Mouse (Mus musculus): ENCODE measurements around the gene Rufy4. TPM values are rescaled to one million over a fixed set of nuclear protein-coding genes. Genes with fewer than 3 reads are reported as not detected.

Rufy4 gene
- polyA plus RNA-seq, 1 experiment from 2014 or later, result 0.35 TPM

DNA sequence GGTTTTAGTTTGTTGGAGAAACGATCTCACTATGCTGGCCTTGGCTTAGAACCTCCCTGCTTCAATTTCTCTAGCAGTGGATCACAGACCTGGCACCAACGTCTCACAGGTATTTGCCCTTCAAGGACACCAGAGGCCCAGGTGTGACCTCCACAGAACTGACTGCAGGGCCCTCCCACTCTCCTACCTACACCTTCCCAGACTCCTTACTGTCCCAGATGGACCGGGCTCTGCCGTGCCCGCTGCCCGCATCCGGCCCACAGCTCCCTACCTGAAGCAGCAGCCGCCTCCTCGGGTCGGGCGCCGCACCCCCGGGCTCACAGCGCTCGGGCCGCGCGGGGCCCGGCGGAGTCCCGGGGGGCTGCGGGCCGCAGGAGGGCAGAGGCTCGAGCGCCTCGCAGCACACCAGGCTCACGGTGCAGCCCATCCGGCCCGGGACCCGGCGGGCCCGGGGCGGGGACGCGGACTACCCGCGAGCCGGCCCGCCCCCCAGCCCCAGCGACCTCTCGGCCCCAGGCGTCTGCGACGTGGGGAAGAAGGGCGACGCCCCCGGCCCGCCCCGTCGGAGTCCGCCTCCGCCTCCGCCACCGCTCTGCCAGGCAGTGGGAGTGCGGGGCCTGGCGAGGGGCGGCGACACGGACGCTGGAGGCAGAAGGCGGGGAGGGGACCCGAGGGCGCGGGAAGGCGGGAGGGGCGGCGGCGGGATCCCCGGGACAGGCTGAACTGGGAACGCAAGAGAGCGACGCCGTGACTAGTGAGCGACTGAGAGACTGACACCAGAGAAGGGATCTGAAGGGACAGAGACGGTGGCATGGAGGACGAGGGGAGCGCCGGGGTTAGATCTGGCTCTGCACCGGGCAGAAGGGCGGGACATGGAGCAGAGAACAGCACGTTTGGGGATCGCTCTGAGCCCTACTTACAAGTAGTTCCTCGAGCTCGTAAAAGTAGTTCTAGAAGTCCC lies 1.0 kb upstream of the Rufy4 start, which contains the start of gene Tns1:
TSS of gene Tns1 (minus strand) at position 429 of the 961 bp plus-strand sequence.
- peak within 1 kb of the TSS; percentile 43 for H3K27ac ChIP-seq

DNA sequence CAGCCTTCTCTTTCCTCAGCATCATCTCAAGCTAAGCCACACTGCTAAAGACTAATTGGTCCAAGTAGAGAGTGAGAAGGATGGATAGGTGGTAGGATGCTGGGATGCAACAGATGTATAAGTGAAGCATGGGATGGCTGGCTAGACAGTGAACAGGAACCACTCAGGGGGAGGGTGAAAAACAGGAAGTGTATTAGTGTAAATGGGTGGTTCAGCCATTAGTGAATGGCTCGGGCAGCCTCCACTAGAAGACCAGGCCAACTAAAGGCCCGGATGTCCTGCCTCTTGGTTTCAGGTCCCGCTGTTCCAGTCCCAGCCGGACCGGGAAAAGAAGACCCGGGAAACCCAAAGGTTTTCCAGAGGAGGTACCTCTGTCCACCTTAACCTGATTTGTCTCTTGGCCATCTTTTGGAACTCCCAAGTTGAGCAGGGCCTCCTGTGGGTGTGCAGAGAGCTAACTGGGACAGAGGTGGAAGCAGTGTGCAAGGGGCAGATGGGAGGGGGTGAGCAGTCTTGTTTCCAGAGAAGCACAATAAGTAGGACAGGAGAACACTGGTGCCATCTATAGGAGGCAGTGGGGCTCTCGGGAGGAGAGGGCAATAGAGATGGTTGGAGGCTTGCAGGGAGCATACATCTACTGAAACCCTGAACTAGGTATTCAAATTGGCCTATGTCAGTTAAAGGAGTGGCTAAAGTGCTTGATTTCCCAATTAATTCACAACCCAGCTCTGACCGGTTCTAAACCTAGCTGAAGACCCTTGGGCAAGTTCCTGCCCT lies 5.7 kb downstream of the Rufy4 start:
- whole genome bisulfite sequencing, result 85% methylated on average over 8 of the region's 8 CpGs
- no peaks in the 10 kb centered on the region for H3K9me3 ChIP-seq

More for the DNA sequence above, 1.0 kb upstream of the Rufy4 start, which contains the start of gene Tns1:
- Histone ChIP-seq H3K4me3 (peak within 1 kb of the TSS; percentile 60), H3K4me1 (peaks cover 33% of the 10 kb centered on the region), H3K9ac (peak within 1 kb of the TSS; percentile 64), H3K9me3 (no peaks in the 10 kb centered on the region), H3K36me3 (no peaks in the 10 kb centered on the region), H3K27me3 (peaks cover 27% of the 10 kb centered on the region; the same call in 1 of the 2 replicates), H3K4me2 (peak within 1 kb of the TSS; percentile 98)
- ATAC-seq (ENCODE audit: insufficient number of reproducible peaks, low FRiP score, low TSS enrichment, low read depth), result peak; percentile 72
- under 1% methylated on average over 66 of the region's 84 CpGs for WGBS

DNA sequence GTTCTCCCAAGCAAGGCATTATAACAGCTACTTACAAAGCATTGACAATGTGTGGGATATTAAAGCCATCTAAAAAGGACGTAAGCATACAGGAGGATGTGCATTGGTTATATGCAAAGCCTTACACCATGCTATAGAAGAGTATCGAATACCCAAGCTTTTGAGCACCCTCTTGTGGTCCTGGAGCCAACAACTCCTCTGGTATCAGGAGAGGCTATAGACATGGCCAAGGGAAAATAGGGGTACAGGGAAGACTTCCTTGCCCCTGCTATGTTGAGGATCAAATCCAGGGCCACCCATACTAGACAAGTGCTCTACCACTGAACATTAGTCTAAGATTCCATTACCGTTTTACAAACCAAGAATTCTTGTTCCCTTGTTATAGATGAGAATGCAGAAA lies 6.7 kb downstream of the Rufy4 start:
- Histone ChIP-seq H3K4me2 (no peak overlapping the region), H3K4me1 (no peaks in the 10 kb centered on the region), H3K27ac (no peak overlapping the region), H3K4me3 (no peak overlapping the region), H3K9me3 (no peaks in the 10 kb centered on the region), H3K36me3 (no peaks in the 10 kb centered on the region), H3K27me3 (no peaks in the 10 kb centered on the region), H3K9ac (no peak overlapping the region)
- ATAC-seq (ENCODE audit: insufficient number of reproducible peaks, low FRiP score, low TSS enrichment, low read depth), result no peak
- WGBS, result 71% methylated on average over 3 of the region's 3 CpGs

More for the DNA sequence above, 5.7 kb downstream of the Rufy4 start:
- Histone ChIP-seq H3K36me3 (no peaks in the 10 kb centered on the region), H3K4me1 (no peaks in the 10 kb centered on the region), H3K27me3 (0 out of 2 replicates have a peak, but pooled peaks cover 4% of the 10 kb centered on the region), H3K4me2 (no peak overlapping the region), H3K27ac (no peak overlapping the region), H3K9ac (no peak overlapping the region), H3K4me3 (no peak overlapping the region)
- ATAC-seq (ENCODE audit: insufficient number of reproducible peaks, low FRiP score, low TSS enrichment, low read depth), result no peak

DNA sequence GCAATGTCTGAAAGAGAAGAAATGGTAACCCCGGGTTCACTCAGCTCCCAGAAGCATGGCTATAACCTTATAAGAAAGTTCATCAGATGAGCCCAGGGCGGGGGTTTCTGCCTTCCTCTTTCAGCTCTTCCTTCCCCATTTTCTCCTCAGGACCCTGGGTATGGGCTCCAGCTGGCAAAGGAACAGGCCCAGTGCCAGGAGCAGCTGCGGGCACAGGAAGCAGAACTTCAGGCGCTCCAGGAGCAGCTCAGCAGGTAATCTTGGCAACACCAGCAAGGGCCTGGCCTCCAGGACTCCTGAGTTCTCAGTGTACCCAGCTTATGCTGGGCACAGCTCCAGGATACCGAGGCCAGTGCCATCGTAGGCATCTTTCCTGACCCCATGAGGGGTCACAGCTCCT lies 8.6 kb downstream of the Rufy4 start:
- Histone ChIP-seq H3K27me3 (no peaks in the 10 kb centered on the region), H3K4me2 (no peak overlapping the region), H3K4me3 (no peak overlapping the region), H3K36me3 (no peaks in the 10 kb centered on the region), H3K27ac (no peak overlapping the region), H3K9ac (no peak overlapping the region), H3K4me1 (no peaks in the 10 kb centered on the region), H3K9me3 (no peaks in the 10 kb centered on the region)
- no peak for ATAC-seq (ENCODE audit: insufficient number of reproducible peaks, low FRiP score, low TSS enrichment, low read depth)
- WGBS, result 69% methylated on average over 6 of the region's 6 CpGs

DNA sequence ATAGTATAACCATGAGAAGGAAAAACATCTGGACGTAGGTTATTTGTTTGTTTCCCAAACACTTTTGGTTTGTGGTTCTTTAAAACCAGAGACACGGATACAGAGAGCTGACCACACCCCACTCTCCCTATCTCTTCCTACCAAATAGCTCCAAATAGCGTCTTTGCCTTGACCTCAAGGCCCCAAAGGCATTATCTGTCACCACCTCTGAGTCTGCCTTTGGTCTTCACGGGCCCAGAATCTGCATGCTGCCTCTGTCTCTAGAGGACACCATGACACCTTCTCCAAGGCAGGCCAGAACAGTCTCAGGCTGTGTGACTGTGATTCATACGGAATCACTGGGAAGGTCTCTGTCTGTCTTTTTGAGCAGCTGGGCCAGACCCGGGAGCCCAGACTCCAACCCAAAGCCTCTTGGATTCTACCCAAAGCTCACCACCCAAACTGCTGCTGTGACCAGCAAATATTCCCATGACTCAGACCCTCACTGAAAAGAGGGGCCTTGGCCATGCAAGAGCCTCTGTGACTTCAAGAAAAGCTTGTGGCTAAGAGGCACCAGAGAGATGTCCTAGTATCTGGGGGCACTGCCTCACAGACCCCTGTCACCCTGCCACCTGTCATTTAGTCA lies 10.1 kb downstream of the Rufy4 start:
- H3K4me1 ChIP-seq, result no peaks in the 10 kb centered on the region
- ATAC-seq (ENCODE audit: insufficient number of reproducible peaks, low FRiP score, low TSS enrichment, low read depth), result no peak
- WGBS, result 75% methylated on average over 6 of the region's 6 CpGs

DNA sequence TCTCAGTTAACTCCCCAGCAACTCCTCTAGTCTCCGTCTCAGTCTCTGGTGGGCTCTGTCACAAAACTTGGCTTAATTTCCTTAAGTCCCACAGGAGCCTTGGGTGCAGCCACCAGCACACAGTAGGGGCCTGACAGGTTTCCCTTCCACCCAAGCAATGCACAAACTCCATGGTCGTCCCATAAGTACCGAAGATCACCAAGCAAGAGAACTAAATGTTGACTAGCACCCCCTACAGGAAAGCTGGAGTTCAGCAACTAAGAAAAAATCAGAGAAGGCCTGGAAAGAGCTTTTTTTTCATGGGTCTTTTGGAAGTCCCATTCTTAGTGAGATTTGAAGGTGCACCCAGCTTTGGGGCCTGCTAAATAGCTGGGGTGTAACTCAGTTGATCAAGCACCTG lies 14.1 kb downstream of the Rufy4 start:
- WGBS, result 68% methylated on average over 3 of the region's 3 CpGs
- no peak overlapping the region for H3K9ac ChIP-seq
- no peak overlapping the region for H3K4me3 ChIP-seq
- H3K27me3 ChIP-seq, result no peaks in the 10 kb centered on the region
- ATAC-seq (ENCODE audit: insufficient number of reproducible peaks, low FRiP score, low TSS enrichment, low read depth), result no peak
- H3K27ac ChIP-seq, result no peak overlapping the region
- no peaks in the 10 kb centered on the region for H3K9me3 ChIP-seq
- H3K4me1 ChIP-seq, result no peaks in the 10 kb centered on the region
- no peaks in the 10 kb centered on the region for H3K36me3 ChIP-seq
- H3K4me2 ChIP-seq, result no peak overlapping the region

More for the DNA sequence above, 10.1 kb downstream of the Rufy4 start:
- Histone ChIP-seq H3K9ac (no peak overlapping the region), H3K36me3 (no peaks in the 10 kb centered on the region), H3K27me3 (no peaks in the 10 kb centered on the region), H3K9me3 (no peaks in the 10 kb centered on the region), H3K27ac (no peak overlapping the region), H3K4me3 (no peak overlapping the region), H3K4me2 (no peak overlapping the region)

DNA sequence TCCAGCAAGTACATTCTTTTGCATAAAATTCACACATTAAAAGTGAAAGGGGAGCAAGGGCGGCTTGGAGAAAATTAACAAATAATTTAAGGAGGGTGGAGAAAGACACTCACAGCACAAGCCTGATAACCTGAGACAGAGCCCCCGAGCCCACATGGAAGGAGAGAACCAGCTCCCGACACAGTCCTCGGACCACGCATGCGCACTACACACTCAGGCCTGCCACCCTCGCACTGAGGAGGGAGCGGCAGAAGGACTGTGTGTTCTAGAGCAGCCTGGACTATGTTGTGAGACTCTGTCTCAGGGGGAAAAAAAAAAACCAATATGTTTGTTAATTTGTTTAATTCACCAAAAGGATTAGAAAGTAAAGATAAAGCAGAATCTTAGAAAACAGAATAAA lies 16.4 kb downstream of the Rufy4 start:
- Histone ChIP-seq H3K4me1 (no peaks in the 10 kb centered on the region), H3K4me2 (no peak overlapping the region), H3K9ac (no peak overlapping the region), H3K36me3 (no peaks in the 10 kb centered on the region), H3K27ac (no peak overlapping the region), H3K9me3 (no peaks in the 10 kb centered on the region), H3K27me3 (no peaks in the 10 kb centered on the region), H3K4me3 (no peak overlapping the region)
- 73% methylated on average over 8 of the region's 8 CpGs for WGBS
- no peak for ATAC-seq (ENCODE audit: insufficient number of reproducible peaks, low FRiP score, low TSS enrichment, low read depth)

DNA sequence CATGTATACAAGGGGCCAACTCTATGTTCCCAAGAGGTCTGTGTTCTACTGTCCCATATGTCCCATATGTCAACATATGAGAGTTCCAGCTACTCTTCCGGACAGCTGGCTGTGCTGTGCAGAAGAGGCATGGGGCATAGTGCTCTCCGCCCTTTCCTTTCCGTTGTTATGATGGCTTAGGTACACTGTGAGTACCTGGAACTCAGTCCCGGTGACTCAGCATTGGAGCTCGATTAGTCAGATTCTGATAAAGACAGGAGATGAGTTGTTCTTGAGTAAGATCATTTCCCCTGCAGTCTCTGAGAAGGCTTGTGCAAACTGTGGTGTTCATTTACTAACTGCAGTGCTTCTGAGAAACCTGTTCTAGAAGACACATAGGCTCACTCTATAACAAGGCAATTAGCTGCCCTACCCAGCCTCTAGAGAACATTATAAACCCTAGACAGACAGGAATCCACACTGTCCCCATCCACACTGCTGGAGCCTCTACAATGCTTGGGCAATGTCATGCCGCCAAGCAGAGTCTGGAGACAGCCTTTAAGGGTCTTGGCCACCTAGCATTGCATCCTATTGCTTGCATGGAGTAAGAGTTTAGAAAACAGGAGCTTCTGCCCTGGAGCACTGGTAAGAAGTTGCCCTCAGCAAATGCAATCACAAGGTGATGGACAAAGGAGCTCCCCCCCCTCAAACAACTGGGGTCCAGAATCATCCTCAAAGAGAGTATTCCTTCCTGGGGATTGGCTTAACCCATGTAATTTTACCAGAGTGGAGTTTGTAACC lies 24.0 kb downstream of the Rufy4 start:
- no peak for ATAC-seq (ENCODE audit: insufficient number of reproducible peaks, low FRiP score, low TSS enrichment, low read depth)
- WGBS, result 83% methylated on average over 6 of the region's 6 CpGs
- no peaks in the 10 kb centered on the region for H3K36me3 ChIP-seq
- no peak overlapping the region for H3K27ac ChIP-seq
- H3K4me1 ChIP-seq, result no peaks in the 10 kb centered on the region
- no peak overlapping the region for H3K4me2 ChIP-seq
- H3K9me3 ChIP-seq, result no peaks in the 10 kb centered on the region
- no peaks in the 10 kb centered on the region for H3K27me3 ChIP-seq
- no peak overlapping the region for H3K9ac ChIP-seq
- no peak overlapping the region for H3K4me3 ChIP-seq

DNA sequence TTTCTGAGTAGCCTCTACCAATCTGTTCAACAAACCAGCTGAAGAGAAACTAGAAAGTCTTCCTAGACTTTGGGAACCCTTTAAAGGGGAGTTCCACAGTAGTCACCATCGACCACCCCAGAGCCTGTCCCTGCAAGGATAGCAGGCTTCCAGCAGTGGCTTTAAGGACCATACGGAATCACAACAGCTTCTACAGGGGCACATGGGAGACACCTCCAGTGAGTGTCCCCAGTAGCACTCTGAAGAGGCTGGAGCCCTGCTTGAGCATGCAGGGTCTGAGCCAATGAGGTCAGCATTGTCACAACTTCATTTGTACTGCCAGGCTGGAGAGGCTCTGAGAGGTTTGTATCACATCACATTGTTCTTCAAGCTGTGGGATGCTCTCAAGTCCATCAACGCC lies 24.8 kb downstream of the Rufy4 start:
- ATAC-seq (ENCODE audit: insufficient number of reproducible peaks, low FRiP score, low TSS enrichment, low read depth), result no peak
- WGBS, result 73% methylated on average over 3 of the region's 3 CpGs
- no peaks in the 10 kb centered on the region for H3K4me1 ChIP-seq
- H3K27me3 ChIP-seq, result no peaks in the 10 kb centered on the region
- no peak overlapping the region for H3K4me3 ChIP-seq
- no peaks in the 10 kb centered on the region for H3K9me3 ChIP-seq
- H3K4me2 ChIP-seq, result no peak overlapping the region
- no peak overlapping the region for H3K9ac ChIP-seq
- no peaks in the 10 kb centered on the region for H3K36me3 ChIP-seq
- H3K27ac ChIP-seq, result no peak overlapping the region

DNA sequence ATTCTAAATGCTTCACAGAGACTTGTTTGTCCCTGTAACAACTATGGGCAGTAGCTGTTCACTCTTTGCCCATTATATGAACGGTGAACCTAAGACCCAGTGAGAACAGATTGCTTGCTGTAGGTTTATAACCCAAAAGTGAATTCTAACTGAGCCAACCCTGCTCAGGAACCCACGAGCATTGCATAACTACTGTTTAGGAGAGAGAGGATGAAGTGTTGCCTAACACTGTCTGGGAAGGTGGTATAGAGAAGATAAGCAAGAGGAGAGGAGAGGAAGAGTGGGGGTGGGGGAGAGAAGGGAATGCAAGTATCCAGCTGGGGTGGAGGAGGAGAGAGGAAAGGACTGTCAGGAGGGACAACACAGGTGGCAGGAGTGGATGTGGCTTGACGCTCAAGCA lies 25.8 kb downstream of the Rufy4 start:
- Histone ChIP-seq H3K27ac (no peak overlapping the region), H3K27me3 (no peaks in the 10 kb centered on the region), H3K4me3 (no peak overlapping the region), H3K36me3 (no peaks in the 10 kb centered on the region), H3K9ac (no peak overlapping the region), H3K4me2 (no peak overlapping the region), H3K4me1 (no peaks in the 10 kb centered on the region), H3K9me3 (no peaks in the 10 kb centered on the region)
- WGBS, result 67% methylated on average over 3 of the region's 3 CpGs
- ATAC-seq (ENCODE audit: insufficient number of reproducible peaks, low FRiP score, low TSS enrichment, low read depth), result no peak

DNA sequence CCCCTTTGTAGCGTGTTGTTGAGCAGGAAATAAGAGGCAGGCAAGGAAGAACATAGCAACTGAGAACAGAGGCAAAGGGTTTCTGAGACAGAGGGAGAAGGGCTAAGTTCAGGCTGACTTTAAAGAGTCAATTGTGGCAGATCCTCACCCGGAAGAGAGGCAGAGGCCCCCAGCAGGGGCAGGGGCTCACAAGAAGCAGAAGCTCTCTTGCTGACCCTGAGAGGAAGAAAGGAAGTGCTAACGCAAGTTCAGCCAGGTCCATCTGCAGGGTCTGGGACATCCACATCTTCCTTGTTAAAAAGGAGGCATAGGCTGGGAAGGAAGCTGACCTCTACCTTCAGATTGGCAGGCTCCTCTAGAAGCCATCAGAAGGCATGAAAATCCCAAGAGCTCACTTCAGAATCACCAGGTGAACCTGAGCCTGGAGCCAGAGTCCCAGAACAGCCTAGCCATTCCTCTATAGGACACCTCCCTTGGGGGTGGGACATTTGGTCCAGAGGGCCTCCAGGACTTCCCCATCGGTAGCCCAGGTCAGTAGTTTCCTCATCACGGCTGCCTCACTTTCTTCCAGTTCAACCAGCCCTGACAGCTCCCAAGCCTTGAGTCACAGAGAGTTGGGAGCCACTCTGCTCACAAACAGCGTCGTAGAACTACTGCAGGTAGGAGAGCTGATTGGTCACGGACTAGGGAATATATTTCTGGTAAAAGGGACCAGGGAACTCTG lies 28.3 kb downstream of the Rufy4 start, which contains the start of gene Cxcr2:
TSS of gene Cxcr2 (plus strand) at position 529 of the 724 bp plus-strand sequence.
- no peak for ATAC-seq (ENCODE audit: insufficient number of reproducible peaks, low FRiP score, low TSS enrichment, low read depth)
- Histone ChIP-seq H3K27ac (no peak within 1 kb of the TSS), H3K4me1 (no peaks in the 10 kb centered on the region), H3K9ac (no peak within 1 kb of the TSS), H3K4me3 (no peak within 1 kb of the TSS), H3K27me3 (no peaks in the 10 kb centered on the region), H3K36me3 (no peaks in the 10 kb centered on the region), H3K4me2 (no peak within 1 kb of the TSS), H3K9me3 (no peaks in the 10 kb centered on the region)
- 64% methylated on average over 8 of the region's 8 CpGs for WGBS

Data from limb, embryonic 15.5 days (tissue).